Comparison of ENCODE assay signal across 28 mouse cellular contexts in genomic region chr14:41146922-41147321, GRCm38 (mm10). TPM values are rescaled to one million over a fixed set of nuclear protein-coding genes. Genes with fewer than 3 reads are reported as not detected.
"Had no signal": no experiment of that assay in that cellular context is flagged by ENCODE, and none has a peak within 500 bp of the region (broad histone marks: within the 10 kb centered on the region; RNA-seq: fewer than 3 reads in every experiment).

No protein-coding gene starts in this region.

- H3K36me3 ChIP-seq: intestine, embryonic 15.5 days; limb, embryonic 12.5 days; limb, embryonic 15.5 days; midbrain, embryonic 12.5 days; midbrain, embryonic 15.5 days; neural tube, embryonic 13.5 days had no signal

- DNase-seq: kidney, adult 18-20 months; kidney, adult 9 months; kidney, postnatal 14 days; kidney, postnatal 4 days; left cerebral cortex, postnatal 4 days; thymus, adult 18-20 months; thymus, postnatal 36 days had no signal

- H3K4me2 ChIP-seq: intestine, embryonic 15.5 days; limb, embryonic 12.5 days; limb, embryonic 15.5 days; liver, embryonic 11.5 days; midbrain, embryonic 12.5 days; midbrain, embryonic 15.5 days; neural tube, embryonic 13.5 days had no signal

- H3K27me3 ChIP-seq: intestine, embryonic 15.5 days; limb, embryonic 12.5 days; limb, embryonic 15.5 days; midbrain, embryonic 12.5 days; midbrain, embryonic 15.5 days; neural tube, embryonic 13.5 days had no signal

- H3K4me1 ChIP-seq: intestine, embryonic 15.5 days; limb, embryonic 12.5 days; limb, embryonic 15.5 days; midbrain, embryonic 12.5 days; midbrain, embryonic 15.5 days; neural tube, embryonic 13.5 days had no signal

- H3K27ac ChIP-seq: intestine, embryonic 15.5 days; limb, embryonic 12.5 days; limb, embryonic 15.5 days; liver, embryonic 14.5 days; midbrain, embryonic 12.5 days; midbrain, embryonic 15.5 days; neural tube, embryonic 13.5 days had no signal

- H3K4me3 ChIP-seq: intestine, embryonic 15.5 days; limb, embryonic 12.5 days; limb, embryonic 15.5 days; midbrain, embryonic 12.5 days; midbrain, embryonic 15.5 days; myocyte; neural tube, embryonic 13.5 days had no signal

- H3K9ac ChIP-seq: intestine, embryonic 15.5 days; limb, embryonic 12.5 days; limb, embryonic 15.5 days; liver, embryonic 14.5 days; midbrain, embryonic 12.5 days; midbrain, embryonic 15.5 days; neural tube, embryonic 13.5 days had no signal

- ATAC-seq: intestine, embryonic 15.5 days; midbrain, embryonic 15.5 days had no signal

- H3K9me3 ChIP-seq: intestine, embryonic 15.5 days; limb, embryonic 12.5 days; limb, embryonic 15.5 days; midbrain, embryonic 12.5 days; midbrain, embryonic 15.5 days; neural tube, embryonic 13.5 days had no signal

RNA-seq across cellular contexts. Expression of gene Mbl1, which starts 4.3 kb away (rescaled TPM):
- total RNA-seq: layer of hippocampus, adult 18-20 months; layer of hippocampus, postnatal 14 days; left cerebral cortex, adult 8-10 months; left cerebral cortex, postnatal 14 days; left cerebral cortex, postnatal 4 days; megakaryocyte progenitor cell, adult 5-6 weeks; monocyte, adult 5-6 weeks had no signal
- polyA plus RNA-seq: limb, embryonic 12.5 days; limb, embryonic 15.5 days; midbrain, embryonic 12.5 days; midbrain, embryonic 15.5 days; myocyte; neural tube, embryonic 13.5 days; small intestine, adult 2 months; spleen, adult 2 months; urinary bladder, adult 2 months had no signal

RNA-seq across cellular contexts. Expression of gene Sftpa1, which starts 15.3 kb away (rescaled TPM):
- total RNA-seq: layer of hippocampus, adult 18-20 months; layer of hippocampus, postnatal 14 days; left cerebral cortex, adult 8-10 months; left cerebral cortex, postnatal 14 days; left cerebral cortex, postnatal 4 days; megakaryocyte progenitor cell, adult 5-6 weeks; monocyte, adult 5-6 weeks; neutrophil, adult 5-6 weeks had no signal
- polyA plus RNA-seq: limb, embryonic 12.5 days; limb, embryonic 15.5 days; liver, embryonic 11.5 days; midbrain, embryonic 12.5 days; midbrain, embryonic 15.5 days; myocyte; small intestine, adult 2 months; spleen, adult 2 months; stomach, embryonic 16.5 days; testis, adult 2 months; urinary bladder, adult 2 months had no signal

RNA-seq across cellular contexts. Expression of gene Sftpd, which starts 38.0 kb away (rescaled TPM):
- total RNA-seq: layer of hippocampus, adult 18-20 months; layer of hippocampus, postnatal 14 days; left cerebral cortex, adult 8-10 months; left cerebral cortex, postnatal 14 days; left cerebral cortex, postnatal 4 days; megakaryocyte progenitor cell, adult 5-6 weeks; monocyte, adult 5-6 weeks; neutrophil, adult 5-6 weeks had no signal
- polyA plus RNA-seq: intestine, embryonic 15.5 days; limb, embryonic 12.5 days; liver, embryonic 14.5 days; midbrain, embryonic 12.5 days; midbrain, embryonic 15.5 days; myocyte; neural tube, embryonic 13.5 days; small intestine, adult 2 months; spleen, adult 2 months; urinary bladder, adult 2 months had no signal

RNA-seq across cellular contexts. Expression of gene Mat1a, which starts 42.1 kb away (rescaled TPM):
- total RNA-seq: layer of hippocampus, adult 18-20 months; layer of hippocampus, postnatal 14 days; left cerebral cortex, adult 8-10 months; left cerebral cortex, postnatal 14 days; left cerebral cortex, postnatal 4 days; megakaryocyte progenitor cell, adult 5-6 weeks; monocyte, adult 5-6 weeks; neutrophil, adult 5-6 weeks had no signal
- polyA plus RNA-seq: limb, embryonic 12.5 days; midbrain, embryonic 12.5 days; myocyte; neural tube, embryonic 13.5 days; small intestine, adult 2 months; urinary bladder, adult 2 months had no signal
